8 mouse cellular contexts compared by ENCODE assay signal in the genomic region with DNA sequence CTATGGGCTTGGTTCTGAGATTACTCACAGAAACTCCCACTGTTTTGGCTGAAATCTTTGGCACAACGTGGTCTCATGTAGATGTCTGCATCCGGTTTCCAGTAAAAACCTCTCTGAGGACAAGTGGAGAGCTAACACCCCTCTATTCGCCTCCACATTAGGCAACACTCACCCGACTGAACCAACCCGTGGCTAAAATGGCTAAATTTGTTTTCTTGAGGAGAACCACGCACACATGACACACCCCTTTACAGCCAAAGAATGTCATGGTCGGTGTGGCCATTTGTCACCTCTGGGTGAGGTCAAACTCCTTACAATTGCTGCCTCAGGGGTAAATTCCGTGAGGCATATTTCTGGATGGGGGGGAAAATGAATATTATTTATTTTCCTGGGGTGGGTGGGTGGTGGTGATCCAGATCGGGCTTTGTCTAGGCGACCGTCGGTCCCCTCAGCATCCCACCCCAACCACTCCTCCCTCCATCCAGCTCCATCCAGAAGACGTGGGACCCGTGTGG. TPM values are rescaled to one million over a fixed set of nuclear protein-coding genes. Genes with fewer than 3 reads are reported as not detected.
DNase-seq lines count a peak whose midpoint lies in the region; ATAC-seq and TF ChIP-seq lines count a peak whose summit lies in the region.

No protein-coding gene starts in this region.

- no peaks in the 10 kb centered on the region for H3K79me2 ChIP-seq in liver, adult 2 months (ENCODE audit: control insufficient read depth, insufficient read depth, low read length)

- peak overlapping the region; percentile 69 for H3K4me3 ChIP-seq in liver, adult 2 months (ENCODE audit: insufficient read depth, low read depth, low read length)
- H3K4me3 ChIP-seq in heart, postnatal 0 days (ENCODE audit: low read depth, low read length) = peak overlapping the region; percentile 49
- H3K4me3 ChIP-seq in liver, postnatal 0 days (ENCODE audit: low read depth, low read length) = peak overlapping the region; percentile 62

- peak overlapping the region; percentile 85 for H3K27ac ChIP-seq in liver, adult 2 months (replicated peaks; ENCODE audit: insufficient read depth, low read depth, low read length)
- peak overlapping the region; percentile 90 for H3K27ac ChIP-seq in heart, postnatal 0 days (ENCODE audit: low read depth)
- H3K27ac ChIP-seq in liver, postnatal 0 days (ENCODE audit: low read depth) = peak overlapping the region; percentile 99

- DNase-seq in liver, adult 2 months (ENCODE audit: extremely low read depth, low read depth, low spot score) = peak; percentile 38
- DNase-seq in liver = no peak
- DNase-seq in cerebellum, adult 9-11 months = peak; percentile 63
- DNase-seq in heart, postnatal 0 days (ENCODE audit: low spot score) = peak; percentile 56
- DNase-seq in liver, postnatal 0 days = no peak
- no peak for DNase-seq in urinary bladder, postnatal 36 days (ENCODE audit: low spot score in 2 of 2)
- no peak for DNase-seq in urinary bladder, postnatal 25 days (ENCODE audit: low spot score)
- DNase-seq in right cerebral cortex, postnatal 36 days (ENCODE audit: low spot score in 2 of 2) = no peak

- H3K9me3 ChIP-seq in heart, postnatal 0 days (replicated peaks; ENCODE audit: control insufficient read depth, low read length) = no peaks in the 10 kb centered on the region
- H3K9me3 ChIP-seq in liver, postnatal 0 days (ENCODE audit: low read length) = no peaks in the 10 kb centered on the region

- peak overlapping the region; percentile 90 for H3K9ac ChIP-seq in liver, adult 2 months (ENCODE audit: low read depth, low read length)
- H3K9ac ChIP-seq in heart, postnatal 0 days (replicated peaks; ENCODE audit: low read depth, low read length) = peak overlapping the region; percentile 53
- H3K9ac ChIP-seq in liver, postnatal 0 days (replicated peaks) = peak overlapping the region; percentile 82

- TF ChIP-seq POLR2A in liver, adult 2 months (IDR thresholded peaks at IDR 0.05; ENCODE audit: extremely low read depth, insufficient read depth, low read length) = no peak

- H3K4me1 ChIP-seq in liver, adult 2 months (ENCODE audit: control insufficient read depth, insufficient read depth, low read length) = peaks cover 5% of the 10 kb centered on the region
- peaks cover 6% of the 10 kb centered on the region; the same call in 1 of the 2 replicates for H3K4me1 ChIP-seq in heart, postnatal 0 days (ENCODE audit: control insufficient read depth, insufficient read depth)
- H3K4me1 ChIP-seq in liver, postnatal 0 days (ENCODE audit: insufficient read depth) = peaks cover 21% of the 10 kb centered on the region

- WGBS in liver, adult 2 months = 15% methylated on average over 14 of the region's 14 CpGs
- WGBS in heart, postnatal 0 days = 29% methylated on average over 14 of the region's 14 CpGs
- 18% methylated on average over 14 of the region's 14 CpGs for WGBS in liver, postnatal 0 days (ENCODE audit: insufficient replicate concordance)

- no peaks in the 10 kb centered on the region for H3K27me3 ChIP-seq in liver, adult 2 months (ENCODE audit: control insufficient read depth, insufficient read depth, low read length)
- no peaks in the 10 kb centered on the region for H3K27me3 ChIP-seq in heart, postnatal 0 days (ENCODE audit: control insufficient read depth, insufficient read depth, low read length)
- no peaks in the 10 kb centered on the region for H3K27me3 ChIP-seq in liver, postnatal 0 days (ENCODE audit: insufficient read depth, low read length)

- no peak for TF ChIP-seq CTCF in liver, adult 2 months (IDR thresholded peaks at IDR 0.05; ENCODE audit: low read depth, low read length)
- TF ChIP-seq CTCF in heart, postnatal 0 days (IDR thresholded peaks at IDR 0.05; ENCODE audit: low read depth) = no peak
- TF ChIP-seq CTCF in liver, postnatal 0 days (IDR thresholded peaks at IDR 0.05; ENCODE audit: low read depth) = no peak

- H3K36me3 ChIP-seq in liver, adult 2 months (ENCODE audit: control insufficient read depth, insufficient read depth, low read length) = no peaks in the 10 kb centered on the region
- no peaks in the 10 kb centered on the region for H3K36me3 ChIP-seq in heart, postnatal 0 days (replicated peaks; ENCODE audit: control insufficient read depth, insufficient read depth, low read length)
- H3K36me3 ChIP-seq in liver, postnatal 0 days (replicated peaks; ENCODE audit: insufficient read depth, low read length) = no peaks in the 10 kb centered on the region

- TF ChIP-seq EP300 in heart, postnatal 0 days (IDR thresholded peaks at IDR 0.05; ENCODE audit: low read depth) = no peak
- no peak for TF ChIP-seq EP300 in liver, postnatal 0 days (IDR thresholded peaks at IDR 0.05; ENCODE audit: low read depth)

- ATAC-seq in heart, postnatal 0 days (ENCODE audit: insufficient read depth, low read depth) = peak; percentile 7
- ATAC-seq in liver, postnatal 0 days = peak; percentile 2

- H3K4me2 ChIP-seq in heart, postnatal 0 days (ENCODE audit: low read depth, low read length) = peak overlapping the region; percentile 67
- H3K4me2 ChIP-seq in liver, postnatal 0 days (ENCODE audit: low read depth, low read length) = peak overlapping the region; percentile 94

RNA-seq across cellular contexts. Expression of a gene that starts 9.5 kb away (rescaled TPM):
- total RNA-seq in liver, adult 2 months (2014; rRNA removed) = 73.9 and 85.1 TPM in 2 replicates
- 22.1 and 22.5 TPM in 2 replicates for polyA plus RNA-seq in liver, adult 2 months (2012; rRNA removed)
- total RNA-seq in heart, postnatal 0 days (2014; rRNA removed; ENCODE audit: low replicate concordance) = 225 and 263 TPM in 2 replicates
- polyA plus RNA-seq in heart, postnatal 0 days (2015; fragmentation: Nextera tagmentation; extraction: Ambion mirVana) = 130 and 144 TPM in 2 replicates
- polyA plus RNA-seq in liver, postnatal 0 days (2015; fragmentation: Nextera tagmentation; extraction: Ambion mirVana) = 19.0 and 29.6 TPM in 2 replicates

Comparison
In these comparisons a context has a peak if more than half of its experiments do, and no peak if none do; other contexts are left out.
1. DNase-seq: peak in liver, adult 2 months (single experiment), cerebellum, adult 9-11 months (single experiment) and heart, postnatal 0 days (single experiment); none in liver (single experiment), liver, postnatal 0 days (single experiment), urinary bladder, postnatal 36 days (0 of 2), urinary bladder, postnatal 25 days (single experiment) and right cerebral cortex, postnatal 36 days (0 of 2).
2. Peak in every context shown above with its lines, with median percentiles within 50 percentile points of each other: H3K27ac ChIP-seq, H3K4me3 ChIP-seq and H3K9ac ChIP-seq.